Mouse (Mus musculus): Measurements from ENCODE around the gene Ndufb5.
"Not testable (repeated sequence)": the region's sequence is repeated elsewhere in the genome, so short reads cannot be mapped to it uniquely, and the experiment has no call there.

Gene Ndufb5

DNA sequence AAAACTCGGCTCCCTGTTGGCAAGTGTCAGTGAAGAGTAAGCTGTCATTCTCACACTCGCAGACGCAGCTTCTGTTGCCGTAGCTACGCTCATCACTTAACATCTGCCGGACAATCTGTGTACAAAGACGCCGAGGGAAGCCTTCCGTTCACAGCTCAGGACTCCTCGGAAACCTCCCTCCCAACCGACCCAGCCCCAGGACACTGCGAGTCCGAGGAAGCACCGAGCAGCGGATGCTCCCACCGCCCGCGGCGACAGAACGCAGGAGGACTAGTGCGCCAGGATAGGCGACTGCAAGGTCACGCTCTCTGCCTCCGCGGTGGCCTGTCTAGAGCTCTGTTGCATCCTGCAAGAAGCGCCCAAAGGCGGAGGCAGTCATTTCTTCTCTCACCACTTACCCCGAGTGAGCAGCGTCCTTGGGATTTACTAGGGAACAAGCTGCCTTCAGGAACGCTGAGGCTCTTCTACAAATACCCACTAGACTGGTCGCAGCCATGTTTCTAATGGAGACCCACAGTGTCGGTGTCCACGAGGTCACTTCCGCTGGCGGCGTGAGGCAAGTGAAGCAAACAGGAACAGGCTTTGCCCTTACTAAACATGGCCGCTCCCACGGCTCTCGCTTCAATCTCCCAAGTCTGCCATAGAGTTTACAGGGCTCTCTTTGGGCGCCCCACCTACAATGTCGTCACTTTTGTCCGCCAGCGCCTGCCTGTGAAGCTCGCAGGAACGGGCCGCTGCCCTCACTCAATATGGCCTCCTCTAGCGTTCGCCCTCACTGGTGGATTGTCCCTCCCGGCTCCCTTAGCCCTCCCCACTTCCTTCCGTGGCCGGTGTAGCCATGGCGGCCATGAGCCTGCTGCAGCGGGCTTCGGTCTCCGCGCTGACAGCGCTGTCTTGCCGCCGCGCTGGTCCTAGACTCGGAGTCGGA lies at the start of gene Ndufb5:
Gene Ndufb5, plus strand, starts transcription at position 747 of the 928 bp plus-strand sequence.
- peak; percentile 99 for DNase-seq (ENCODE audit: low read depth, low spot score)

DNA sequence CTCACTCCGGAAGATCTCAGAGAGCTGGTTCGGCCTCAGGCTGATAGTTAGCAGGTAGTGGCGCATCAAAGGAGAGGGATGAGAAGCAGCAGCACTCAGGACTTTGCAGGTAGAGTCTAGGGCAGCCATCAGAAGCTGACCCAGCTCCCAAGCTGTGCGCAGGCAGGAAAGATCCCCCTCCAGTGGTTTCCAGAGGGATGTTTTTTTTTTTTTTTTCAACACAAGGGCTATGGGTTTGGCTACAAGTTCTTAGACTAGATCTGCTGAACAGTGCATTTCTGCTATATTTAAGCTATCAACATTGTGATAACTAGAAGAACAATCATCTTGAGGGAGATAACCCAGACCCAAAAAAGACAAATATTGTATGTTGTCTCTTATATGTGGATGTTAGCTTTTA lies 49.6 kb upstream of the Ndufb5 start:
- DNase-seq (ENCODE audit: low read depth, low spot score) = no peak

DNA sequence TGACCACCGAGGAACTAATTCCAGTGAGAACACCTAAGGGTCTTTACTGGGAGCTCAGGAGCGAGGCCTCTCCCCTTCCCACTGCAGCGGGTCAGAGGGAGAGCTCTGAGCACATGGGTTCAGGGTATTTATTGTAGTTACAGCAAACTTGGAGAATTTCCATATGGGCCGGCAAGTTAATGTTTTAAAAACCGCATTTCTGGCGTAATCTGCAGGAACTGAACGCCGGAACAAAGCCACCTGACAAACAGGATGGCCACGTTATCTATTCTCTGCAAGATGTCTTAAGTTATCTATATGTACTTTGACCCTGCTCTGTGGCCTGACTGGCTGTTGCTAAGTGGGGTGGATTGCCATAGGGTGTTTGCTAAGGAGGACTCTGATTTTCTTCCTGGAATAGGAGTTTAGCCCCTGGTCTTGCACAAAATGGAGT lies 47.2 kb upstream of the Ndufb5 start:
- no peak for DNase-seq (ENCODE audit: low read depth, low spot score)

DNA sequence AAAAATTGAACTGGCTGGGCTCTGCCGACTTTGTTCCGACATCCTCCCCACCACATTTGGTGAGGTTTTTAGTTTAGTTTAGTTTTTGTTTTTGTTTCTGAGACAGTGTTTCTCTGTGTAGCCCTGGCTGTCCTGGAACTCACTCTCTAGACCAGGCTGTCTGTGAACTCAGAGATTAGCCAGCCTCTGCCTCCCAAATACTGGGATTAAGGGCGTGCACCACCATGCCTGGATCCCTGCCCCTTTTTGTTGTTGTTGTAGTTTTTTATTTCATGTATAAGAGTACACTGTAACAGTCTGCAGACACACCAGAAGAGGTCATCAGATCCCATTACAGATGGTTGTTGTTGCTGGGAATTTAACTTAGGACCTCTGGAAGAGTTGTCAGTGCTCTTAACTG lies 46.8 kb upstream of the Ndufb5 start:
- no peak for DNase-seq (ENCODE audit: low read depth, low spot score)

DNA sequence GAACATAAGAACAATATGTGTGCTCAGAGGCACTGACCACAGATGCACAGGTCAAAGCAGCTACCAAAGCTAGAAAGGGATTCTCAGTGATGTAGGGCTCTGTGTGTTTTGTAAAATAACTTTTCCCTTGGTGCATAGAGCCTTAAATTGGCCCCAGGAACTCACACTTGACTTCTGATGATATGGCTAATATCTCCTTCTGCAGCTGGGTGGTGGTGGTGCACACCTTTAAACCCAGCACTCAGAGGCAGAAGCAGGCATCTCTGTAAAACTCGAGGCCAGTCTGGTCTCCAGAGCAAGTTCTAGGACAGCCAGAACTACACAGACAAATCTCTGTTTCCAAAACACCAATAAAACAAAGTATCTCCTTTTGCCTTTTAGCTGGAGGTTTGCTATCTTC lies 45.9 kb upstream of the Ndufb5 start:
- no peak for DNase-seq (ENCODE audit: low read depth, low spot score)

DNA sequence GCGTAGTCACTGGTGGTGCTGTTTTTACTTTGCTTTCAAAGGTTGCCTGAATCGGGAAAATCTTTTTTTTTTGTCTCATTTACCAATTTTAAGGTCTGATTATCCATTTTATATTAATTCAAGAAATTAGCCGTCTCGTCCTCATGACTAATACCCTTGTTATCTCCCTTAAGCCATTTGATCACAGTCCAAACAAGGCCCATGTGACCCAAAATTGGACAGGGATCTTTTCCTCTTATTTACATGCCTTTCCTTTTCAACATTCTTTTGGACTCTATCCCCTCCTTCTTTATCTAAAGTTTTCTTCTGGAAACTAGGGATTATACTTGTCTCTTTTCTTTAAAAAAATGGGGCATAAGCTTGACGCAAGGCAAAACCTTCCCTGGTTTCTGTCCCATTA lies 44.9 kb upstream of the Ndufb5 start:
- DNase-seq (ENCODE audit: low read depth, low spot score) = no peak

DNA sequence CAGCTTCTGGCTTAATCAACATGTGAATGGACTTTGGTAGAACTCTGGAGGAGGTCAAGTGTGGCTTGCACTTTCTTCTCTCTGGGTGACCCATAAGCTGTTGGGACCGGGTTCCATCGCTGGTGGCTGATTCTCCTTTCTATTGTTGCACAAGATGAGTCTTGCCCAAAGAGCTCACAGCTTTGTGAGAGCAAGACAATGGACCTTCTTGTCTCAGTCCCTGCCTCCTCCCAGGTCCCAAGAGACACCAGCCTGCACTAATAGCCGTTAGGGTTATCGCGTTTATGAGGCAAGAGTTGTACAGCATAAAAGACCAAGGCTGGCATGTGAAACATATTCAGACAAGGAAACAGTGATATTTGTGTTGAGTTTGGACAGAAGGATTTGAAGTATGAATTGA lies 42.6 kb upstream of the Ndufb5 start:
- no peak for DNase-seq (ENCODE audit: low read depth, low spot score)

DNA sequence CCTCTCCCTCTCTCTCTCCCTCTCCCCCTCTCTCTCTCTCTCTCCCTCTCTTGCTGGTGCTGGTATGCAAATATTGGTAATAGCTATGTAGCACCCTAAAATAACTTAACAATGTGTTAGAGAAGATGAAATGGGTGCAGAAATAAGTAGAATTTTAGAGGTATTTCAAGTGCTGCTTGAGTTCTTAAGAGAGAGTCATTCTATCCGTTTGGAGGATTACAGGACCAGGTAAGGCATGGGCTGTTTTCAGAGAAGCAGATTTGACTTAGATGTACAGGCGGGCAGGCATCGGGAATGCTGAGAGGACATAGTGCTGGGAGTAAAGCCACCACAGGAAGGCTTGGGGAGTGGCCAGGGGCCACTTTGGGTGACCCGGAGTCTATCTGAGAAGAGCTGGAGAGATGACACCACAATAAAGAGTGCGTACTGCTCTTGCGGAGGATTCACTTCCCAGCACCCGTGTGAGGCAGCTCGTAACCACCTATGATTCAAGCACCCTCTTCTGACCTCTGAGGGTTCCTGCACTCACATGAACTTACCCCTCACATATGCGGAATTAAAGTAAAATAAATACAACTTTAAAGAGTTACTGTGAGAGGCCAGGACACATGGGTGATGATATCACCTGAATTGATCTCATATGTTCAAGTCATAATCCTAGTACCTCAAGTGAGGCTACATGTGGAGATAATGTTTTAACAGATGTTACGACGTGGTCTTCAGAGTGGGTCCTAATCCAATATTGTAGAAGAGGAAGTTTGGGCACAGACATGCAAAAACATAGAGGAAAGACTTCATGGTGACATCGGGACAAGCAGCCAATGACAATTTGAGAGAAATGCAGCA lies 41.8 kb upstream of the Ndufb5 start:
- DNase-seq (ENCODE audit: low read depth, low spot score) = no peak

DNA sequence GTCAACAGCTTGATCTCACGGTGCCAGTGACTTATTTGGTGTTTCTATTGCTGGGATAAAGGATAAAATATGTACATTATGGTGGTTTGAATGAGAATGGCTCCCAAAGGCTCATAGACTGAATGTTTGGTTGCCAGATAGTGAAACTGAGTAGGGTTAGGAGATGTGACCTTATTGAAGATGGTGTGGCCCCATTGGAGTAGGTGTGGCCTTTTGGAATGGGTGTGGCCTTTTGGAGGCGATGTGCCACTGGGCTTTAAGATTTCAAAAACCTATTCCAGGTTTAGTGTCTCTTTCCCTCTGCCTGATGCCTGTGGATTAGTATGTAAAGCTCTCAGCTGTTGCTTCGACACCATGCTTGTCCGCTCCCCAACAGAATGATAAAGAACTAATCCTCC lies 41.2 kb upstream of the Ndufb5 start:
- no peak for DNase-seq (ENCODE audit: low read depth, low spot score)

DNA sequence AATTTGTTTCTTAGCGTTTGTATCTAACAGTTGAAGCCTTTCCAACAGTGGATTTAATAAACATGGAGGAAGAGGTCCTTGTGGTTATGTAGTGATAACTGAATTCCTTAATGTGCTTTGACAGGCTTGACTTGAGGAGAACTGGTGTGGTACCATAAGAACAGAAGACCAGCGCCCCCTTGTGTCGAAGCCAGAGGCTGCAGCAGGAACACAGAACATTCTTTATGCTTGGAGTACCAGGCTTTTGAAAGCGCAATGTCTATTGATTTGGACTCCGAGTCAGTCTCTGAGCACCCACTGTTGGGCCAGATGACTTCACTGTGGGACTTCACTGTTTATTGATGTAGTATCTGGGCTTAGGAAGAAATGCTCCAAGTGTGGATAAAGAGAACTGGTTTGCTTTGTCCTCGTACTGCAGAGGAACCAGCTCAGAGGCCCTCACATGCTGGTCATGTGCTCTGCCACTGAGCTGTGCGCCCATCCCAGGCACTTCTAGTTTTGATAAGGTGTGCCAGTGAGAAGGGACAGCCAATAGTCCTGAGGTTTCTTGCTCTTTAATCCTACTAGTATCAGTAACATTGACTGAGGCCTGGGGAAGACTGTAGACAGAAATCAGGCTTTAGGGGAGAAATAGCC lies 38.4 kb upstream of the Ndufb5 start:
- peak; percentile 86 for DNase-seq (ENCODE audit: low read depth, low spot score)

DNA sequence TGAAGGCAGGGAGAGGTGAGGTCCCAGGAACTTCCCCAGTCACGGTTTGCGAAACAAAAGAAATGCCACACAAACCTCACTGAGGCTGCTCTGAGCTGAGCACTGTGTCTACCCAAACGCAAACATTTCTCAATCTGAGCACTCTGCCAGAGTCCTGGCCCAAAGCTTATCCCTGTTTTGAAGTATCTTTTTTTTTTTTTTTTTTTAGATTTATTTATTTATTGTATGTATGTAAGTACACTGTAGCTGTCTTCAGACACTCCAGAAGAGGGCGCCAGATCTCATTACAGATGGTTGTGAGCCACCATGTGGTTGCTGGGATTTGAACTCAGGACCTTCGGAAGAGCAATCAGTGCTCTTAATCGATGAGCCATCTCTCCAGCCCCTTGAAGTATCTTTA lies 32.8 kb upstream of the Ndufb5 start:
- not testable (repeated sequence) for DNase-seq (ENCODE audit: low read depth, low spot score)

DNA sequence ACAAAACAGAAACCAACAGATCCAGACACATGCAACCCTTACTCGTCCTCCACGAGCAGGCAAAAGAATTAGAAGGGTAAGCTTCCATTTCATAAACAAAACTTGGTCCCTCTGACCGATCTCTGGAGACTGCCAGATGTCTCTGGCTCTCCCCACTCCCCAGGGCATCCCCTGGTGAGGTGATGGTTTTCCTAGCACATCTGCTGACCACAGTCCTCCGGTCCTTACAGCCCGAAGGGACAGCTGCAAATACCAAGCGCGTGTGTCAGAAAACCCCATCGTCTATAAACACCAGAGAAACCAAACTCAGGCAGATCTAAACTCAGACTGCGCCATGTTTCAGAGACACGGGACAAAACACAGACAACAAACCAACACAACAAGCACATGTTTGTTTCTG lies 32.2 kb upstream of the Ndufb5 start:
- DNase-seq (ENCODE audit: low read depth, low spot score) = not testable (repeated sequence)

DNA sequence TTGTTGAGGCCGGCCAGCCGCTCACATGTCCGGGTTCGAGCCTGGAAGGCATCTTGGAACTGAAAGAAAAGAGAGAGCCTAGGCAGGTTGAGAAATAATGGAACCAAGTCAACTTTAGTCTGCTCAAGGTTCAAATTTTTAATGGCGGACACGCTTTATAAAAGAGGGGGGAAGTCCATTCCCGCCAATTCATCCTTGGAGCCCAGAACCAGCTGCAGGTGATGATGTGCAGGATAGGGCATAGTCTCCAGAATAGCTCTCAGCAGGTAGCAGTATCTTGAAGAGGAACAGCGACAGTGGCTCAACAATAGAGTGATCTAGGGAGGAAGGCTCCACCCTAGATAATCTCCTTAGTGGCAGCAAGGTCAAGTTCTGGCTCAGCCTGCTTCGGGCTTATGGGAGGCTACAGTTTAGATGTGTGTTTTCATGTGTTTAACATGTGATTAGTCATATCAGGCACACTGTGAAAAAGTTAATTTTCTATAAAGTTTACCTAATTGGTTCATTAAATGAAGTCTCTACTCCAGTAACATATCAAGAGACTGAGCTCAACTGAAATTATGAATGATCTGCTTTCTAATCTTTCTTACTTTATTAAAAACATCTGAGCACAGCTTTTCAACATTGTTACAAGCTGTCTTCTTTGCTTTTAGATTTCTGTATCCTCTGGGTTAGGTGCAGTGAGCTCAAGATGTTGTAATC lies 31.0 kb upstream of the Ndufb5 start, which contains the start of gene Actl6a:
Gene Actl6a, plus strand, starts transcription at position 652 of the 702 bp plus-strand sequence.
- not testable (repeated sequence) for DNase-seq (ENCODE audit: low read depth, low spot score)

DNA sequence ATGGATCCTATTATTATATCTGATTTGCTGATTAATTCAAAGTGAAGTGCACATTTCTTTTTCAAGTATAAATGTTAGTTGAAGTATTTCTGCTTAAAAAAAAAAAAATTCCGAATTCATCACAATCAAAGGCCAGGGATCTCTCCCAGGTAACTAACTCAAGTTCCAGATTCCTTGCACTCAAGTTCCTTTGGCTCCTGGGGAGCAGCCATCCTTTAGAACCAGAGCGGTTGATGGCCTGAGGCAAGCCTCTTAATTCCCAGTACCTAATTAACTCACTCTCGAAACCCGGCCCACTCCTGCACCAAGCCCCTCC lies 28.8 kb upstream of the Ndufb5 start:
- DNase-seq (ENCODE audit: low read depth, low spot score) = no peak

DNA sequence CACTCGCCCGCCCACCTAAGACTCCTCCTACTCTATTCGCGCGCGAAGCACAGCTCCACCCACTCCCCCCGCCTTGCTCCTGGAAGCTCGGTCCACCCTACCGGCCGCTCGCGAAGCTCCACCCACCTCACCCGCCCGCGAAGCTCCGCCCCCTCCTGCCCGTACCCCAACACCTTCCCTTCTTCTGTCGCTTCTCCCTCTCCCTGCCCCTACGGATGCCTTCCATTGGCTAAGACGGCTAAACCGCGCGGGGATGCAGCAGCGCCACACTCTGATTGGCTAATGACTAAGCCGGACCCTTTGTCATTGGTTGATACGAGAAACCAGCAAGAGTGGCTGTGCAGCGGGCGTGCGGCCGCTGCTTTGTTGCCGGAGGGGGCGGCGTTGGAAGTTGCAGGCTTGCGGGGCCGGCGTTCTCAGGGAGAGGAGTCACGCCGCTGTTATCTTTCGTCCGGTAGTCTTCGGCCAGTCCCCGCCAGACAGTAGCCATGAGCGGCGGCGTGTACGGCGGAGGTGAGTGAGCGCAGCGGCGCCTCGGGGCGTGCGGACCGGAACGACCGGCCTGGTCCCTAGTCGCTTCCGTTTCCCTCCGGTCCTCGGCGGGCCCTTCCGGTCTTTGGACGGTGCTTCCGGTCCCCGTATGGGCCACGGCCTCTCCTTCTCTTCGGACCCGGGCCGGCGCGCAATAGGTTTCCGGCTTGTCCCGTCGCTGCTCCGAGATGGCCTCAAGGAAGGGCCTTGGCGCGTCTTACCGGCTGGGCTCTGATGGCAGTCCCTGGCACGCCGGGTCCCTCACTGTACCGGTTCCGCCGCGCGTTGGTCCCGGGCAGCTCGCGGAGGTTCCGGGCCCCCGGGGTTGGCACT lies 28.2 kb upstream of the Ndufb5 start:
- peak; percentile 99 for DNase-seq (ENCODE audit: low read depth, low spot score)

DNA sequence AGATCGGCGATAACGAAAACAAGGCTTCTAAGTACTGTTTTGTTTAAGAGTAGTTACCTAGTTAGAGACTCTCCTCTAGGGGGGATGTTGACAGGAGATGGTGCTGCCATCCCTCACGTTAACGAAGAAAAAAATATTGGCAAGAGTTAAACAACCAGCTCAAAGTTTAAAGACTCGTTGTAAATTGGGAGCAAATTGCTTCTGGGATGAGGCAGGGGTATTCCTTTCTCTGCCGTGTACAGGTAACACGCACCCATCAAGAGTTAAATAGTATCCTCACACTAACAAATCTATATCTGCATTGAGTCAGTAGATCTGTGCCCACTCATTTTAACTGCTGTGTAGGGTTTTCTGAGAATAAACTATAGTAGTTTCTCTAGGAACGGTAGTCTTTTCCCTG lies 27.4 kb upstream of the Ndufb5 start:
- DNase-seq (ENCODE audit: low read depth, low spot score) = no peak

DNA sequence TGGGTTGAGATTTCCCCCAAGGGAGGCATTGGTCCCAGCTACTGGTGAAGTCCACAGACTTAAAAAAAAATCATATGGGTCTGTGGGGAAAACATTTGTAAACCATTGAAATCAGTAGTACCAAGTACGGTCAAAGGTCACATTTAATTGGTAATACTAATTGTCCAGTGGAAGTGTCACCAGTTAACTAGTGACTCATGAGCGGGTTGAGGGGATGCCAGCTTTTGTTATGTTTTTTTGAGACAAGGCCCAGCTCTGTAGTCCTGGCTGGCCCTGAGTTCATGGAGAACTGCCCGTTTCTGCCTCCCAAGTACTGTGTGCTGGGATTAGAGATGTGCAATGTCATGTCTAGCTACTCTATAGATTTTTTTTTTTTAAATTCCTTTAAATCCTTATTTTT lies 23.1 kb upstream of the Ndufb5 start:
- no peak for DNase-seq (ENCODE audit: low read depth, low spot score)

DNA sequence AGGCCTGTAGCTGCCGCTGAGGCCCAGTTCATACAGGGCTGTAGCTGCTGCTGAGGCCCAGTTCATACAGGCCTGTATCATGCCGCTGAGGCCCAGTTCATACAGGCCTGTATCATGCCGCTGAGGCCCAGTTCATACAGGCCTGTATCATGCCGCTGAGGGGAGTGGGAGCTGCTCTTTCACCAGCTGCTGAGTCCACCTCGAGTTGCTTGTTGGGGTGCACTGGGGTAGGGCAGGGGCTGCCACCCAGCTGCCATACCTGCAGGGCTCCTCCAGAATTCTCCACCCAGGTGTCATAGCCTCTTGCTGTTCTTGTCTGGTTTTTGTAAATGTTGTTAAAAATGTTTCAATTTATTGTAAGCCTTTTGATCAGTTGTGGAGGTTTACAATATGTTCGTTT lies 19.4 kb upstream of the Ndufb5 start:
- DNase-seq (ENCODE audit: low read depth, low spot score) = not testable (repeated sequence)

DNA sequence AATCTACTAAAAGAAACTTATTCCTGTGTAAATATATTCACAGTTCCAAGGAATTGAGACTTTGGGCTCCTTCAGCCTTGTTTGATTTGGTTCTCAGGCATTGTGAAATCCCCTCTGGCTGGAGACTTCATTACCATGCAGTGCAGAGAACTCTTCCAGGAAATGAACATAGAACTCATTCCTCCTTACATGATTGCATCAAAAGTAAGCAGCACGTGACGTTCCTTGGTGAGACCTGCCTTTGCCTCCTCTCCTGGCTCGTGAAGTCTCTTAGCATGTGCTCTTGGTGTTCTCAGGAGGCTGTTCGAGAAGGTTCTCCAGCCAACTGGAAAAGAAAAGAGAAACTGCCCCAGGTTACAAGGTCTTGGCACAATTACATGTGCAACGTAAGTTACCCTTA lies 18.5 kb upstream of the Ndufb5 start:
- DNase-seq (ENCODE audit: low read depth, low spot score) = no peak

DNA sequence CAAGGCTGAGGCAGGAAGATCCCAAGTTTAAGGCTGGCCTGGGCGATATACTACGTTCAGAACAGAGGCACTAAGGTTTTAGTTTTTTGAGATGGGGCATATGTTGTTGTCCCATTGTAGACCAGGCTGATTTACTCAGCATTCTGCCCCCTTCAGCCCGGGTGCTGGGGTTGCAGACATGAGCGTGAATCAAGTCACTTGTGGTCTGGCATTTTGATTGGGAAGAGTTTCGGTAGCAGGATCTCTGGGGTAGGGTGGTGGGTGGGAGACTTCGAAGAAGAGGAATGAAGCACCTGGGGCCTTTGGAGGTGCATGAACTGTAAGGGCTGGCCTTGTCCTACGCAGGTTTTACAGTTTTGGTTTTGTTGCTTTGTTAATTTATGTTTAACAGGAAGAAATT lies 12.6 kb upstream of the Ndufb5 start:
- no peak for DNase-seq (ENCODE audit: low read depth, low spot score)

DNA sequence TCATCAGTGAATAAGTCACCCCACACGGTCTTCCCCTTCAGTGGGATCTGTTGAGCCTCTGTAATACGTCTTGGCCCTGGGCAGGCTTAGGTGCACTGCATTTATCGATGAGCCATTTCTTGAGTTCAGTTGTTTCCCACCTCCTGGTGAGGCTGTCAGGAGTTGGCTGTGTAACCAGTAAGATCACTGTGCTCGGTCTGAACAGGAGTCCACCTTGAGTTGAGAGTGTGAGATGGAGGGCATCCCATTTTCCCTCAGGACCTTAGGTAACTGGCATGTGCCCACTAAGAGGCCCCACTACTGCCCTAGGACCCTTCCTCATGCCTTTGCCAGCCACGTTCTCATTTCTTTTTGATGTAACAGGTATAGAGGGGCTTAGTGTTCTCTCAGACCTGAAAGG lies 10.8 kb upstream of the Ndufb5 start:
- DNase-seq (ENCODE audit: low read depth, low spot score) = no peak
